Mouse (Mus musculus) liver, adult 2 months (tissue): ENCODE measurements around the gene Prkar2b. TPM values are rescaled to one million over a fixed set of nuclear protein-coding genes. Genes with fewer than 3 reads are reported as not detected.

Experiments used
- DNase-seq: peaks from one replicate; pipeline ENCODE4 v3.0.0-alpha.2; 2011; ENCODE audit warnings: low read depth, low spot score; ENCODE audit errors: extremely low read depth
- H3K27ac ChIP-seq: fragments of 200-500 bp; replicated peaks from 2 replicates; pipeline ENCODE4 v1.5.1; 2012; ENCODE audit warnings: low read depth, mild to moderate bottlenecking, control low read depth, inconsistent platforms, low read length; ENCODE audit not compliant: insufficient read depth
- H3K27me3 ChIP-seq: fragments of 200-500 bp; 2 replicates; pipeline ENCODE4 v1.6.1; 2012; ENCODE audit warnings: mild to moderate bottlenecking, moderate library complexity, low read length, inconsistent platforms; ENCODE audit not compliant: control insufficient read depth, insufficient read depth
- H3K36me3 ChIP-seq: fragments of 200-500 bp; 2 replicates; pipeline ENCODE4 v1.6.1; 2012; ENCODE audit warnings: low read length, inconsistent platforms; ENCODE audit not compliant: control insufficient read depth, insufficient read depth
- H3K4me1 ChIP-seq: fragments of 200-500 bp; 2 replicates; pipeline ENCODE4 v1.6.1; 2011; ENCODE audit warnings: low read length; ENCODE audit not compliant: control insufficient read depth, insufficient read depth
- H3K4me3 ChIP-seq: fragments of 200-500 bp; 2 replicates; pipeline ENCODE4 v1.5.1; 2011; ENCODE audit warnings: low read depth, mild to moderate bottlenecking, control low read depth, low read length, moderate library complexity; ENCODE audit not compliant: insufficient read depth
- H3K79me2 ChIP-seq: fragments of 200-500 bp; 2 replicates; pipeline ENCODE4 v1.6.1; 2012; ENCODE audit warnings: inconsistent platforms, mild to moderate bottlenecking, low read length, moderate library complexity; ENCODE audit not compliant: control insufficient read depth, insufficient read depth
- H3K9ac ChIP-seq: fragments of 200-500 bp; 2 replicates; pipeline ENCODE4 v1.6.1; 2012; ENCODE audit warnings: low read depth, mild to moderate bottlenecking, control low read depth, inconsistent platforms, low read length
- CTCF ChIP-seq: fragments of 200-500 bp; IDR thresholded peaks from 2 replicates; pipeline ENCODE4 v1.5.1; 2011; ENCODE audit warnings: low read depth, low read length, control low read depth
- POLR2A ChIP-seq: fragments of 200-500 bp; IDR thresholded peaks from 2 replicates; pipeline ENCODE4 v1.6.1; 2011; ENCODE audit warnings: low read length, control low read depth; ENCODE audit not compliant: insufficient read depth; ENCODE audit errors: extremely low read depth
- WGBS: fragments of 180-500 bp; shearing (Covaris S2); methylation state at CpG from one replicate; pipeline ENCODE4 v1.1.7; 2018; 5-methylcytosine and 5-hydroxymethylcytosine counted together
- polyA plus RNA-seq: library from polyadenylated mRNA; depleted of rRNA; stranded (reverse); fragments of >200 nt; gene quantifications from 2 replicates; pipeline ENCODE4 v1.2.3, GENCODE M21; 2012
- total RNA-seq: library from RNA; depleted of rRNA; stranded (reverse); fragments of >200 nt; gene quantifications from 2 replicates; pipeline ENCODE4 v1.2.3, GENCODE M21; 2014

Gene Prkar2b
- total and polyA plus RNA-seq, 2 experiments: 0.06 to 0.55 TPM

DNA sequence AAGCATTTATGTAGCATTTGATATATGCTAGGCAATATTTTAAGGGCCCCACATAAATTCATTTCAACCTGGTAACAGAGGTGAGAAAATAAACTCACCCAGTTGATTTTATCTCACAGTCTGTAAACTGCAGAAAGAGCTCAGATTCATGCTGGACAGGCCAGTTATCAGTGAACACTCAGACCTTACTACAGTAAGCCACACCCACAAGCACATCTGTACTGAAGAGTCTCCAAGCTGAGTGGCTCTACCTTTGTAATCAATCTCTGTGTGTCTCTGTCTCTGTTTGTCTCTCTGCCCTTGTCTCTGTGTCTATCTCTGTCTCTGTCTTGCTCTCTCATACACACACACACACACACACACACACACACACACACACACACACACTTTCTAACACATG lies 71.4 kb downstream of the Prkar2b start:
- Histone ChIP-seq H3K4me3 (no peak overlapping the region), H3K4me1 (no peaks in the 10 kb centered on the region), H3K27ac (no peak overlapping the region), H3K9ac (no peak overlapping the region), H3K79me2 (no peaks in the 10 kb centered on the region), H3K27me3 (no peaks in the 10 kb centered on the region), H3K36me3 (no peaks in the 10 kb centered on the region)
- DNase-seq: no peak
- TF ChIP-seq CTCF (no peak), POLR2A (no peak)

GRCm38 (mm10) chr12:31986463-31986862 lies 74.6 kb downstream of the Prkar2b start:
- Histone ChIP-seq H3K27ac (no peak overlapping the region), H3K4me1 (no peaks in the 10 kb centered on the region), H3K9ac (no peak overlapping the region), H3K27me3 (no peaks in the 10 kb centered on the region), H3K79me2 (no peaks in the 10 kb centered on the region), H3K36me3 (no peaks in the 10 kb centered on the region), H3K4me3 (no peak overlapping the region)
- DNase-seq: no peak
- 86% methylated on average over 2 of the region's 2 CpGs for WGBS
- no peak for TF ChIP-seq CTCF
- TF ChIP-seq POLR2A: no peak

GRCm38 (mm10) chr12:31985738-31986137 lies 75.4 kb downstream of the Prkar2b start:
- DNase-seq: no peak
- H3K27ac ChIP-seq: no peak overlapping the region
- 92% methylated on average over 6 of the region's 6 CpGs for WGBS
- no peak overlapping the region for H3K9ac ChIP-seq
- H3K79me2 ChIP-seq: no peaks in the 10 kb centered on the region
- no peak overlapping the region for H3K4me3 ChIP-seq
- H3K4me1 ChIP-seq: no peaks in the 10 kb centered on the region
- no peaks in the 10 kb centered on the region for H3K36me3 ChIP-seq
- no peak for TF ChIP-seq CTCF
- TF ChIP-seq POLR2A: no peak
- no peaks in the 10 kb centered on the region for H3K27me3 ChIP-seq

GRCm38 (mm10) chr12:31984664-31985063 lies 76.4 kb downstream of the Prkar2b start:
- H3K4me1 ChIP-seq: no peaks in the 10 kb centered on the region
- H3K79me2 ChIP-seq: no peaks in the 10 kb centered on the region
- no peak overlapping the region for H3K4me3 ChIP-seq
- H3K27ac ChIP-seq: no peak overlapping the region
- H3K36me3 ChIP-seq: no peaks in the 10 kb centered on the region
- DNase-seq: no peak
- WGBS: 81% methylated on average over 12 of the region's 12 CpGs
- H3K9ac ChIP-seq: no peak overlapping the region
- TF ChIP-seq CTCF (no peak), POLR2A (no peak)
- H3K27me3 ChIP-seq: no peaks in the 10 kb centered on the region

DNA sequence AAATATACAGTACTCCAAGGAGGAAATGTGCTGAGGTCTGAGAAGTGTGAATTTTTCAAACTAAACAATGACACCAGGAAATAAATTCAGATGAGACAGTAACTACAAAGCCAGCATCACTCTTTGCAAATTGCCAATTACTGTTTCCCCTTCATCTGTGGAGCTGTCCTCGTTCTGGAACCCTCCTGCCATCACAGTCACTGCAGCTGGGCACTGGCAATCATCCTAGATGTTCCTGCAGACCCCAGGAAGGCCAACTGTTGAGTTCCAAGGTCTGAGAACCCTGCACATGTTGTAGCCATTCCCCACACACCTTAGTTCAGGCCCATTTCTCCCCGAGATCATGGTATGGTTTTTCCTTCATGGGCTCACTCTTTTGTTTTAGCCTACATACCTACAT lies 76.9 kb downstream of the Prkar2b start:
- Histone ChIP-seq H3K9ac (no peak overlapping the region), H3K4me3 (no peak overlapping the region), H3K36me3 (no peaks in the 10 kb centered on the region), H3K27me3 (no peaks in the 10 kb centered on the region), H3K4me1 (no peaks in the 10 kb centered on the region), H3K79me2 (no peaks in the 10 kb centered on the region), H3K27ac (no peak overlapping the region)
- TF ChIP-seq CTCF: no peak
- no peak for TF ChIP-seq POLR2A
- no peak for DNase-seq
- 67% methylated on average over 2 of the region's 2 CpGs for whole genome bisulfite sequencing

DNA sequence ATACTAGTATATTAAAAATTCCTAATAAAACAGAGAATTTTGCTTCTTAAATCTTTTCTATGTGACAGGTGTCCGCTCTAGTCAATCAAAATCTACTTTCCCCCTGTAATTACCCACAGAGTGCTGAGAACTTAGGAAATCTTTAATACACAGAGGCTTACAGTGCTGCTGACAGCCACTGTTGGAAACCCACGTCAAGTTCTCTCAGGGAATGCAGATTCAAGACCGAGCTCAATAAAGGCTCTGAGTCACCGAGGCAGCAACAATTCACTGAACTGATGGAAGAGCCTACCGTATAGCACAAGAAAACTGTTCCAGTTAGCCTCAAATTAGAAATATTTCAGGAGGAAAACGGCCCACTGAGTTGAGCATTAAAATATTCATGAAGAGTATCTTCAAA lies 77.3 kb downstream of the Prkar2b start:
- TF ChIP-seq CTCF: no peak
- no peak for TF ChIP-seq POLR2A
- no peaks in the 10 kb centered on the region for H3K27me3 ChIP-seq
- no peaks in the 10 kb centered on the region for H3K79me2 ChIP-seq
- 89% methylated on average over 6 of the region's 6 CpGs for WGBS
- H3K4me1 ChIP-seq: no peaks in the 10 kb centered on the region
- no peak overlapping the region for H3K27ac ChIP-seq
- DNase-seq: no peak
- H3K36me3 ChIP-seq: no peaks in the 10 kb centered on the region
- no peak overlapping the region for H3K4me3 ChIP-seq
- H3K9ac ChIP-seq: no peak overlapping the region
